Mouse (Mus musculus): ENCODE data around the gene Slc19a2. TPM values are rescaled to one million over a fixed set of nuclear protein-coding genes. Genes with fewer than 3 reads are reported as not detected.

Slc19a2 gene
- polyA plus RNA-seq, 1 experiment from 2014 or later, result 8.6 TPM

GRCm38 (mm10) chr1:164254836-164255235, 6.0 kb downstream of the Slc19a2 start:
- Histone ChIP-seq H3K4me2 (replicated peaks) (no peak overlapping the region), H3K36me3 (peaks cover 9% of the 10 kb centered on the region), H3K9ac (no peak overlapping the region), H3K27me3 (0 out of 2 replicates have a peak, but pooled peaks cover 5% of the 10 kb centered on the region), H3K4me1 (peaks cover 13% of the 10 kb centered on the region), H3K27ac (no peak overlapping the region), H3K9me3 (no peaks in the 10 kb centered on the region), H3K4me3 (no peak overlapping the region)
- ATAC-seq (ENCODE audit: low FRiP score, low read depth), result no peak
- 84% methylated on average over 3 of the region's 3 CpGs for WGBS

- no peak for ATAC-seq (ENCODE audit: low FRiP score, low read depth)
- Histone ChIP-seq H3K27me3 (no peaks in the 10 kb centered on the region), H3K4me1 (no peaks in the 10 kb centered on the region), H3K9ac (no peak overlapping the region), H3K36me3 (peaks cover 28% of the 10 kb centered on the region), H3K9me3 (no peaks in the 10 kb centered on the region), H3K27ac (no peak overlapping the region), H3K4me2 (replicated peaks) (no peak overlapping the region), H3K4me3 (no peak overlapping the region)
- WGBS, result 78% methylated on average over 16 of the region's 16 CpGs
These were observed 11.6 kb downstream of the Slc19a2 start for GRCm38 (mm10) chr1:164260171-164261028.

- Histone ChIP-seq H3K27ac (no peak overlapping the region), H3K4me1 (no peaks in the 10 kb centered on the region), H3K36me3 (peaks cover 28% of the 10 kb centered on the region), H3K4me3 (no peak overlapping the region), H3K27me3 (no peaks in the 10 kb centered on the region), H3K4me2 (replicated peaks) (no peak overlapping the region), H3K9ac (no peak overlapping the region), H3K9me3 (no peaks in the 10 kb centered on the region)
- WGBS, result 90% methylated on average over 7 of the region's 7 CpGs
- no peak for ATAC-seq (ENCODE audit: low FRiP score, low read depth)
These were observed 12.7 kb downstream of the Slc19a2 start for GRCm38 (mm10) chr1:164261553-164261952.

- no peak overlapping the region for H3K4me2 ChIP-seq (replicated peaks)
- WGBS, result 87% methylated on average over 7 of the region's 7 CpGs
These were observed 22.1 kb downstream of the Slc19a2 start for GRCm38 (mm10) chr1:164270941-164271340.

GRCm38 (mm10) chr1:164273659-164274058, 24.8 kb downstream of the Slc19a2 start:
- H3K36me3 ChIP-seq, result no peaks in the 10 kb centered on the region
- no peak overlapping the region; the same call in 1 of the 2 replicates for H3K4me2 ChIP-seq (replicated peaks)
- WGBS, result 9% methylated on average over 6 of the region's 6 CpGs
- peaks cover 19% of the 10 kb centered on the region for H3K4me1 ChIP-seq
- ATAC-seq (ENCODE audit: low FRiP score, low read depth), result peak; percentile 62; the same call in 1 of the 2 replicates
- no peaks in the 10 kb centered on the region for H3K27me3 ChIP-seq
- H3K4me3 ChIP-seq, result no peak overlapping the region
- no peaks in the 10 kb centered on the region for H3K9me3 ChIP-seq
- no peak overlapping the region for H3K9ac ChIP-seq
- no peak overlapping the region for H3K27ac ChIP-seq

More at GRCm38 (mm10) chr1:164270941-164271340, 22.1 kb downstream of the Slc19a2 start:
- no peak for ATAC-seq (ENCODE audit: low FRiP score, low read depth)
- no peaks in the 10 kb centered on the region for H3K27me3 ChIP-seq
- H3K9me3 ChIP-seq, result no peaks in the 10 kb centered on the region
- H3K4me3 ChIP-seq, result no peak overlapping the region
- H3K36me3 ChIP-seq, result no peaks in the 10 kb centered on the region
- no peak overlapping the region for H3K9ac ChIP-seq
- H3K27ac ChIP-seq, result no peak overlapping the region
- H3K4me1 ChIP-seq, result peaks cover 22% of the 10 kb centered on the region

GRCm38 (mm10) chr1:164275455-164275954, 26.7 kb downstream of the Slc19a2 start, which contains the start of gene Ccdc181:
Ccdc181 (plus strand) TSS chr1:164275585.
- peak within 1 kb of the TSS; percentile 88 for H3K4me2 ChIP-seq (replicated peaks)
- no peaks in the 10 kb centered on the region for H3K27me3 ChIP-seq
- H3K9ac ChIP-seq, result peak within 1 kb of the TSS; percentile 66
- ATAC-seq (ENCODE audit: low FRiP score, low read depth), result peak; percentile 95
- no peak within 1 kb of the TSS for H3K27ac ChIP-seq
- no peaks in the 10 kb centered on the region for H3K9me3 ChIP-seq
- H3K4me3 ChIP-seq, result peak within 1 kb of the TSS; percentile 53
- peaks cover 19% of the 10 kb centered on the region for H3K4me1 ChIP-seq
- whole genome bisulfite sequencing, result under 1% methylated on average over 31 of the region's 31 CpGs
- no peaks in the 10 kb centered on the region for H3K36me3 ChIP-seq

GRCm38 (mm10) chr1:164276552-164276951, 27.7 kb downstream of the Slc19a2 start:
- H3K4me3 ChIP-seq, result no peak overlapping the region
- H3K4me1 ChIP-seq, result peaks cover 19% of the 10 kb centered on the region
- no peaks in the 10 kb centered on the region for H3K27me3 ChIP-seq
- H3K9me3 ChIP-seq, result no peaks in the 10 kb centered on the region
- H3K36me3 ChIP-seq, result no peaks in the 10 kb centered on the region
- no peak overlapping the region for H3K9ac ChIP-seq
- no peak for ATAC-seq (ENCODE audit: low FRiP score, low read depth)
- H3K27ac ChIP-seq, result no peak overlapping the region
- WGBS, result 84% methylated on average over 3 of the region's 3 CpGs
- no peak overlapping the region for H3K4me2 ChIP-seq (replicated peaks)

- H3K4me2 ChIP-seq (replicated peaks), result no peak overlapping the region
- H3K36me3 ChIP-seq, result no peaks in the 10 kb centered on the region
- no peak overlapping the region for H3K27ac ChIP-seq
- H3K4me1 ChIP-seq, result peaks cover 3% of the 10 kb centered on the region; the same call in 1 of the 2 replicates
- no peaks in the 10 kb centered on the region for H3K9me3 ChIP-seq
- no peak overlapping the region for H3K9ac ChIP-seq
- H3K27me3 ChIP-seq, result no peaks in the 10 kb centered on the region
- no peak overlapping the region for H3K4me3 ChIP-seq
- WGBS, result 60% methylated on average over 4 of the region's 4 CpGs
- no peak for ATAC-seq (ENCODE audit: low FRiP score, low read depth)
These were observed 30.5 kb downstream of the Slc19a2 start for GRCm38 (mm10) chr1:164279332-164279731.

GRCm38 (mm10) chr1:164284007-164284406, 35.2 kb downstream of the Slc19a2 start:
- Histone ChIP-seq H3K9ac (no peak overlapping the region), H3K27me3 (no peaks in the 10 kb centered on the region), H3K36me3 (no peaks in the 10 kb centered on the region), H3K9me3 (no peaks in the 10 kb centered on the region), H3K4me1 (no peaks in the 10 kb centered on the region), H3K27ac (no peak overlapping the region), H3K4me2 (replicated peaks) (no peak overlapping the region), H3K4me3 (no peak overlapping the region)
- no peak for ATAC-seq (ENCODE audit: low FRiP score, low read depth)
- 95% methylated on average over 3 of the region's 3 CpGs for whole genome bisulfite sequencing

- H3K4me2 ChIP-seq (replicated peaks), result no peak overlapping the region
- no peak overlapping the region for H3K27ac ChIP-seq
- no peaks in the 10 kb centered on the region for H3K4me1 ChIP-seq
- H3K9ac ChIP-seq, result no peak overlapping the region
- peaks cover 17% of the 10 kb centered on the region for H3K36me3 ChIP-seq
- H3K4me3 ChIP-seq, result no peak overlapping the region
- H3K9me3 ChIP-seq, result no peaks in the 10 kb centered on the region
- ATAC-seq (ENCODE audit: low FRiP score, low read depth), result no peak
- no peaks in the 10 kb centered on the region for H3K27me3 ChIP-seq
- WGBS, result 75% methylated on average over 15 of the region's 15 CpGs
These were observed 38.6 kb downstream of the Slc19a2 start for GRCm38 (mm10) chr1:164287406-164287805.

GRCm38 (mm10) chr1:164292040-164292439, 43.2 kb downstream of the Slc19a2 start:
- Histone ChIP-seq H3K9ac (no peak overlapping the region), H3K4me1 (no peaks in the 10 kb centered on the region), H3K4me2 (replicated peaks) (no peak overlapping the region), H3K9me3 (no peaks in the 10 kb centered on the region), H3K4me3 (no peak overlapping the region), H3K27ac (no peak overlapping the region), H3K36me3 (peaks cover 52% of the 10 kb centered on the region), H3K27me3 (no peaks in the 10 kb centered on the region)
- no peak for ATAC-seq (ENCODE audit: low FRiP score, low read depth)
- WGBS, result 93% methylated on average over 5 of the region's 5 CpGs

GRCm38 (mm10) chr1:164294071-164294470, 45.2 kb downstream of the Slc19a2 start:
- ATAC-seq (ENCODE audit: low FRiP score, low read depth), result no peak
- Histone ChIP-seq H3K27ac (no peak overlapping the region), H3K4me2 (replicated peaks) (no peak overlapping the region), H3K9ac (no peak overlapping the region), H3K36me3 (peaks cover 67% of the 10 kb centered on the region), H3K27me3 (no peaks in the 10 kb centered on the region), H3K4me1 (no peaks in the 10 kb centered on the region), H3K4me3 (no peak overlapping the region), H3K9me3 (no peaks in the 10 kb centered on the region)
- WGBS, result 92% methylated on average over 6 of the region's 6 CpGs

Data from limb, embryonic 13.5 days (tissue).